Mouse (Mus musculus) spleen, postnatal 14 days (tissue): Measurements from ENCODE around the gene Rfxank.

Experiments
- DNase-seq, 2 experiments: peaks; one replicate each; pipeline ENCODE4 v3.0.0; 2021 to 2022; ENCODE audit warnings: low spot score in 2 of 2

Gene Rfxank

DNA sequence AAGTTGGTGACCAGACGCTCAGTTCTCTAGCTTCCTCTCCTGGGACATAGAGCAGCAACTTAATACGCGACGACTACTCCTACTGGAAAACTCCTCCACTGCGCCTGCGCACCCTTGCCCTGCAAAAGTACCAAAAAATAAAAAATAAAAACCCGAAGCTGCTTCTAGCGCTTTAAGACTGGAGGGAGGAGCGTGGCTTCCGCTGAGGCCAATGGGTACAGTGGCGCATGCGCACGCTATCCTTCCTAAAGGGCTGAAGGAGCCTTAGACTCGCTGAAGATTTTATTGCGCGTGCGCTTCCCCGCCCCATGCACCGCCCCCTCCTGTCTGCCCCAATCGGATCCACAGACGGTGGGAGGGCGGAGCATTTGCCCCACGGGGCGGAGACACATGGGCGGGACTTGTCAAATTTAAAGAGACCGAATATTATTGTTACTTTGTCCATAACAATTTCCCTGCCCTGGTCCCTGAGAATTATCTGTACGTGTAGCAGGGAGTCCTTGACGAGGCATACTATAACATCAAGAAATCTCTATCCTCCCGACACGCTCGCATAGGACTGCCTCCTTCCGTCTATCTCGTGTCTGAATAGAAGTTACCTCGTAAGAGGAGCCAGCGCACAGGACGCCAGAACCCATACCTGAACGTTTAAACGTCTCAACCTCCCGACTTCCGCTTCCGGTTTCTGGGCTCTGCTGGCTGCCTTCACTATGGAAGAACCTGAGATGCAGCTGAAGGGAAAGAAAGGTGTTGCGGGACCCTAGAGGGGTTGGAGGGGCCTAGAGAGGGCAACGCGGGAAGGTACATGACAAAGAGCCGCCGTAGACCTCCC lies at the start of gene Rfxank, which contains the start of the genes Borcs8 and Mef2b:
TSS of gene Rfxank (minus strand) at position 129 of the 832 bp plus-strand sequence.
TSS of gene Borcs8 (plus strand) at position 474 of the 832 bp plus-strand sequence.
TSS of gene Mef2b (plus strand) at position 686 of the 832 bp plus-strand sequence.
- peak; percentile 97 to 98 for DNase-seq

DNA sequence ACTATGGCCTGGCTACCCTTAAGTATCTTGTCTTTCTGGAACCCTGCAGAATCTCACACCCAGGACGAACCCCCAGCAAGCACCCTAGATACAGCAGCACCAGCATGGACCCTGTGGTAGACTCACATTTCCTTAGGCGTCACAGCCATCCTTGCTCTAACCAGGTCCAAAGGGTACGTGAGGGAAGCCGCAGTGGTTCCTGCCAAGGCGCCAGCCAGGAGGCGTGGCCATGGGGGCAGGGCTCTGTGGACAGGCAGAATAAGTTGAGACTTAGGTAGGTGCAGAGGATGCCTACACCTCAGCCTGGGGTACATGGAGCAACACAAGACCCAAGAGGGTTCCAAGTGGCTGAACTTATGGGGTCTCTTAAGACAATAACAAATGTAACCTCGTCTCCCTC lies 49.8 kb upstream of the Rfxank start:
- no peak for DNase-seq

DNA sequence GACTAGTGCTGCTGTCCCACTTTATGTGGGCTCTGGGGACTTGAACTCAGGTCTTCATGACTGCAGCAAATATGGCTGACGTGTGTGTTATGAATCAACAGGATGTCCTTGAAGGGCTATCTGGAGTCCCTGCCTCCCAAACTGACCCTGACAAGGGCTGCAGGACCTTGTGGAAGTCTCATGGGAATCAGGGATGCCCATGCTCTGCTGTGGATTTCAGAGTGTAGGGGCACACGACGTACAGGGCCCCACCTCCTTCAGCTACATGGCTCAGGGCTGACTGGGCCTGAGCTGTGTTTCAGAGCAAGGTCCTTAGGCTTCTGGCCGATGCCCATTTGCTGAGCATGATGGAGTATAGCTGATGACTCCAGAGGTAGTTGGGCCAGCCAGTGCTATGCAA lies 44.2 kb upstream of the Rfxank start:
- DNase-seq, result no peak

DNA sequence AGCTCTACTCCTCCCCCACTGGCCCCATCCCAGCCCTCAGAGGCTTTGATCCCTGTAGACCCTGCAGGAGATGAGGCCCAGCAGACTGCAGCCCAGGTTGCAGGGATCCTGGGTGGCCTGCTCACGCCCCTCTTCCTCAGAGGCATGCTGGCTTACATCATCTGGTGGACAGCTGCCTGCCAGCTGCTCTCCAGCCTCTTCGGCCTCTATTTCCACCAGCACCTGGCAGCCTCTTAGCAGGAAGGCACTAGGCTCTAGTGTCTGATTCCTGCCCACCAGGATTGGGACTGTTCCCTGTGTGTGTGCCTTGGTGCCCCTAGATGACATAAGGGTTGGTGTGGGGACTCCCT lies 42.9 kb upstream of the Rfxank start:
- DNase-seq, result no peak

DNA sequence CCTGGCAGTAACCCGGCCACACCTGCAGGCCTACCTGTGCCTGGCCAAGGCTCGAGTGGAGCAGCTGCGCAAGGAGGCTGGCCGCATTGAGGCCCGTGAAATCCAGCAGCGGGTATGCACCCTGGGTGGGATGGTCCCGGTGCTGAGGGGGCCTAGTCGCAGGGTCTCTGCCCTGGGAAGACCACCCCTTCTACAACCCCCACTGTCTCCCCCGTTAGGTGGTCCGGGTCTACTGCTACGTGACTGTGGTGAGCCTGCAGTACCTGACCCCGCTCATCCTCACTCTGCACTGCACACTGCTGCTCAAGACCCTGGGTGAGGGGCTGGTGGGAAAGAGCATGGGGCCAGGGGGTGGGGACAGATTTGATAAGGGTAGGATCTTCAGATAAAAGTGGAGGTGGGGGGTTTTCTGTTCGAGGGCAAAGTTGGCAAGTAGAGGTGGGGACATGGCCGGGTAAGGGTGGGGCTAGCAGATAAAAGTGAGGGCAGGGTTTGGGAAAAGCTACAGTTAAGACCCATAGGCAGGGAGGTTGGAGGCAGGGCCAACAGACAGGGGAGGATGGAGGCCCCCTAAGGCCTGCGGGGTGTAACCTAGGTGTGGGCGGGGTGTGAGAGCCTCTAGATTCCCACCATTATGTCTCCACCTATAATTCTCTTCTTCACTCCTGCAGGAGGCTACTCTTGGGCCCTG lies 42.4 kb upstream of the Rfxank start:
- no peak for DNase-seq

DNA sequence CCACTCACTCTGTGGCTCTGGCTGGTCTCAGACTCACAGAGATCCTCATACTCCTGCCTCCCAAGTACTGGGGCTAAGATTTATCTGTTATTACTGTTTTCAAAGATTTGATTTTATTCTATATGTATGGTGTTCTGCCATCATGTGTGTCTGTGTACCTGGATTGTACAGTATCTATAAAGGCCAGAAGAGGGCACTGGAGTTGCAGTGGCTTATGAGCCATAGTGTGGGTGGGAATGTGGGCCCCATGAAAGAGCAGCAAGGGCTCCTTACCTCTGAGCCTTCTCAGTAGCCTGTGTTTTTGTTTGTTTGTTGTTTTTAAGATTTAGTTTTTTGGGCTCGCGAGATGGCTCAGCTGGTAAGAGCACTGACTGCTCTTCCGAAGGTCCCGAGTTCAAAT lies 40.1 kb upstream of the Rfxank start:
- DNase-seq, result no peak

DNA sequence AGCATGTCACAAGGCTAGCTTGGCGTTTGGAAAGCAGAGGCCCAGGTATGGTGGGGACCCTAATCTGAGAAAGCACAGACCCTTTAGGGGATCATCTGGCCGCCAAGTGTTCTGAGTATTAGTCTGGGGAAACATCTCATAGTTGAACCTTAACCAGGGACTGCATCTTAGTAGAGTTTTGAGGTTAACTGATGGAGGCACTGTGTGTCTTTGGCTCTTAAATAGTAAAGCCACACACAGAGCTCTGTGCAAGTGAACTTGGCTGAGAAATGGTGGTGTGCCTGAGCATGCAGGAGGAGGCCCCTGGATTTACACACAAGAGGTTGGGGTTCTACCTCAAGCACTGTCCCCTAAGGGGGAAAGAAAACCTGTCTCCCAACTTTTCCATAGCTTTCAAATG lies 39.3 kb upstream of the Rfxank start:
- DNase-seq, result no peak

DNA sequence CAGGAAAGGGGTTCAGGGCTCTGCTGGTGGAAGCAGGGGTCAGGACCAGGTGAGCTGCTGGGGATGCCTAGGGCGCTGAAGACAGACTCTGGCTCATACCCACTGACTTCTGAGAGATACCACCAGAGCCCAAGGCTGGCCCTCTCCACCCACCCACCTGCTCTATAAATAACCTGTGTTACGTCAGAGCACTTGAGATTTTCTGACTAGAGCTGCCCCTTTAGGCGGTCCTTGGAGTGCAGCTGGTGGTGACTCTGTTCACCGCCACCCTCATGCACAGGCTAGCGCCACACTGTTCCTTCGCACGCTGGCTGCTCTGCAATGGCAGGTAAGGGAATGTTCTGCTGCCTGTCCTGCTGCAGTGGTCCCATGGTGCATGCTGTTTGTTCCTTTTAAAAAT lies 35.1 kb upstream of the Rfxank start:
- DNase-seq, result no peak

DNA sequence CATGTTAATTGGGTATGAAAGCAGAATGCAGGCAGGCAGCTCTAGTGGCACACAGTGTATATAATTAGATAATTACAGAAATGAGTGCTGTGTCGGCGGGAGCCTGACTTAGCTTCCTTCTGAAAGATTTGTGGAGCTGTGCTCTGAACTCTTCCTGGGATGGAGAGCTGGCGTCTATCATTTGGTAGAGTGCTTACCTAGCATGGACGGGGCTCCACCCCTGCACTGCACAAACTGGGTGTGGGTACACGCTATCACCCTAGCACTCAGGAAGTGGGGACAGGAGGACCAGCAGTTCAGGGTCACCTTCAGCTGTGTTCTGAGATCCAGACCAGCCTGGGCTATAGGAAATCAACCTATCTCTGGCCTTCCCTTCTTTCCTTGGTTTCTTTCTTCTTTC lies 34.4 kb upstream of the Rfxank start:
- DNase-seq, result no peak

DNA sequence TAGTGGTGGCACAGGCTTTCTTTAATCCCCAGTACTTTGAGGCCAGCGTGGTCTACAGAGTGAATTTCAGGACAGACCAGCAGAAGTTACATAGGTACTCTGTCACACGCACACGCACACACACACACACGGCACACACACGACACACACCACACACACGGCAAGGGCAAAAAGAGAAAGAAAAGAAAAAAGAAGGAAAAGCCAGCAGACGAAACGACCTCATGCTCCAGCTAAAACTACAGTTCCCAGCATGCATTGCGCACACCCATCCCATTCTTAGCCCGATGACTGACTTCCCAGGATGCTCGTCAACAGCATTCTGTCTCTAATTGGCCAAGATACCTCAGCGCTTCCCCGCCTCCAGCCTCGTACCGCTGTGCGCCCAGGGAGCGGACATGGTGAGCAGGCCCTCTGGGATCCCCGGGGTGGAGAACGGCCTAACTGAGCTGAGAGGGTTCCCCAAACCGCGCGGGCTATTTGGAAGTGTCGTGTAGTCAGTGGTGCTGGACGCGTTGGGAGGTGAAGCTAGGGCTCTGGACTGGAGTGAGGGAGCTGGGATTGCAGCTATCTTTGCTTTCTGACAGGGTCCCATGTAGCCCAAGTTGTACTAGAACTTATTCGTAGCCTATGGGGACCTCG lies 33.2 kb upstream of the Rfxank start, which contains the start of gene Tmem161a:
TSS of gene Tmem161a (plus strand) at position 314 of the 639 bp plus-strand sequence.
- DNase-seq, result peak; percentile 75 to 76

DNA sequence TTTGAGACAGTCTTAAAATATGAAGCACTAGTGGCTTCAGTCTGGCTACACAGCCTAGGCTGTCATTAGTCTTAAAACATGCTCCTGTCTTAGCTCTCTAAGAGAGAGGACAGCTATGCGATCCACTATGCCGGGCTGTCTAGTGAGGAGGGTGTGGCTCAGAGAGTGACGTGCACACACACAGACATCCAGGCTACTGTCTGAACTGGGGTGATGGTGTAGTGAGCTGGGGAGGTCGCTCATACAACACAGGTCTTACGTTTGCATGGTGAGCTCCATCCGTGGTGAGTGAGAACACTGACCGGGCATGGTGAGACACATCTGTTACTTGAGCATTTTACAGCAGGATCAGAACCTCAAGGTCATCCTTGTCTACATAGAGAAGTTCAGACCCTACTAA lies 32.3 kb upstream of the Rfxank start:
- no peak for DNase-seq

DNA sequence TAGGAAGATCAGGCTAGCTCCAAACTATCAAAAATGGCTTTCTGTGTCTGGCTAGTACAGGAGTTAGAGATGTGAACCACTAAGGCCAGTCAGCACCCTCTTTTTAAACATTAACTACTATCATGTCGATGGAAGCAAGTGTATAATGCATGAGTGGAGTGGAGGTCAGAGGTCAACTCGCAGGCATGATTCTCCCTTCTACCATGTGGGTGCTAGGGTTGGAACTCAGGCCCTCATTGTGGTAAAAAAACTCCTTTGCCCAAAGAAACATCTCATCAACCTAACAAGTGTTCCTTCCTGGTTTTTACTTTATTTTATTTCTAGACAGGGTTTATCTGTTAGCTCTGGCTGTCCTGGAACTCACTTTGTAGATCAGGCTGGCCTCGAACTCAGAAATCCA lies 31.8 kb upstream of the Rfxank start:
- no peak for DNase-seq

DNA sequence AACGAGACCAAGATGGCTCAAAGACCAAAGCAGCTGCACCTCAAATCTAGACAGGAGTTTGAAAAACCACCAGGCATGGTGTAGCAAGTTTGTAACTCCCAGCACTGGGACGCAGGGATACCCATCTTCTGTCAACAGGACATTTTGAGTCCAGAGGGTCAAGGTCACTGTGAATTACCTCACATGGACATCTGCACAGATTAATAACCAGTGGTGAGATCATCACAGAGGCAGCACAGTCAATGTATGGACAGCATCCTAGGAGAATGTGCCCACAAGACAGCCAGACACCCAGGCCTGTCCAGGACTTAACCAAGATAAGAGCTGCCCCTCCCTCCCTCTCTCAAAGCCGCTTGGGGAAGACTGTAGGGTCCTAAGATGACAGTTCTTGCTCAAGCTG lies 31.2 kb upstream of the Rfxank start:
- DNase-seq, result no peak

DNA sequence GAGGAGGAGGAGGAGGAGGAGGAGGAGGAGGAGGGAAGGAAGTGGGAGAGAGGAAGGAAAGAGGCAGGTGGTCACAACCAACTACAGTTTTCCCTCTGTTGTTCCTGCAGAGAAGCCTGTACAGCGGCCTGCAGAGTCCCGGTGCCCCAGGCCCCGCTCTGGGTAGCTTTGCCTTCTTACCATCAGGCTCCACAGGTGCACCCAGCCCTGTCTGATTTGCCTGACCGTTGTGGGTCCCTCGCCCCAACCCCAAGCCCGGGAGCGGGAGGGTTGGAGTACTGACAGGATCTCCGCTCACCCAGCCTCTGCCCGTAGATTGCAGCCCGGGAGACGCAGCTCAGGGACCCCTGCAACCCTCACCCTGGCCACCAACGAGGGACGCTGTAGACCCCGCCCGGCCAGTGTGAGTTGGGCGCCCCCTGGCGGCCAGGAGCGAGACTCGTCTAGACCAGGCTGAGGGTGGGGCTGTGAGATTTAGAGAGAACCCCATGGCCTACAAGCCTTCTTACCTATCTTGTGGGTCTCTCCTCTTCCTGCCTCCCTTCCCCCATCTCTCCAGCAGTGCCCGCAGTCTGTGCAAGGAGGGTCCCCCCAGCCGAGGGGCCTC lies 27.7 kb upstream of the Rfxank start:
- peak; percentile 47 to 75 for DNase-seq

DNA sequence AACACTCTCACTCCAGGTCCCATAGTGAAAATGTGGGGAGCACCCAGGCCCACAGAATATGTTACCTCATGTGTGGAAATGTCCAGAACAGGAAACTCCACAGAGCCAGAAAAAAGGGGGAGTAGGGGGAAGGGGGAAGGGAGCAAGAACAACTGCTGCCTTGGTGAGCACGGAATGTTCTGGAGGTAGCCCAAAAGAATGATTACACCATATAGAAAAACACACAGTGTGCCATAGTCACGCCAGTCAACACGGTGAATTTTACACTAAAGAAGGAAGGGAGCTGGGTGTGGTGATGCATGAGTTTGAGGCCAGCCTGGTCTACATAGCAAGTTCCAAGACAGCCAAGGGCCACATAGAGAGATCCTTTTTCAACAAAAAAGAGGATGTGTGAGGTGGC lies 24.4 kb upstream of the Rfxank start:
- no peak for DNase-seq

DNA sequence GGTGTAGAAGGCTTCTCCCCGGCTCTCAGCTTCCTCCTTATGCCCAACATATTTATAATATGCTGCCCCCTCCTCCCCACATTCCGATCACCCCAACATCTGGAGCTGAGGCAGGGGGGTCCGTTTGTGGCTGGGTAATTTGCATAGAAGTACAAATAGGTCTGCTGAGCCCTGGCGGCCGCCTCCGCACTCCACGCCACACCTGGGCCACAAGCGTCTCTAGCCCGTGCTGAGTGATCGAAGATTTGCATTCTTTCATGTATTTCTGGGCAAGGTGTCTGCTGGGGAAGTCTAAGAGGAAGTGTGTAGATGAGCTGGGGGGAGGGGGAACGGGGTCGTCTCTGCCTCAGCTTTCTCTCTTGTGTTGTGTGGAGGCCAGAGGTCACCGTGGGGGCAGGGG lies 21.1 kb upstream of the Rfxank start:
- peak in 1 of 2 experiments; percentile 39 for DNase-seq

DNA sequence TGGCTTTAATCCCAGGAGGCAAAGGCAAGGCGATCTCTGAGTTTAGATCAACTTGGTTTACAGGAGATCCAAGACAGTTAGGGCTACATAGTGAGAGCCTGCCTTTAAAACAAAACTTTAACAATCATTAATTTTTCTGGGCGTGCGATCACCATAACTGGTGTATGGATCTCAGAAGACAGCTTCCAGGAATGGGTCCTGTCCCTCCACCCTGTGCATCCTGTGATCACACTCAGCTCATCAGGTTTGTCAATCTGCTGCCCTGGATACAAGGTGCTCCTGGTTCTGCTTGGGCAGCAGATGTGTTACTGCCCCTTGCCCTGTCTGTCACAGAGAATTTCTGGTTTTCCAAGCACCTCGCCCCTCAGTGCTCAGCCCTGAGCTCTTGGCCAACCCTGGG lies 20.3 kb upstream of the Rfxank start:
- DNase-seq, result no peak

DNA sequence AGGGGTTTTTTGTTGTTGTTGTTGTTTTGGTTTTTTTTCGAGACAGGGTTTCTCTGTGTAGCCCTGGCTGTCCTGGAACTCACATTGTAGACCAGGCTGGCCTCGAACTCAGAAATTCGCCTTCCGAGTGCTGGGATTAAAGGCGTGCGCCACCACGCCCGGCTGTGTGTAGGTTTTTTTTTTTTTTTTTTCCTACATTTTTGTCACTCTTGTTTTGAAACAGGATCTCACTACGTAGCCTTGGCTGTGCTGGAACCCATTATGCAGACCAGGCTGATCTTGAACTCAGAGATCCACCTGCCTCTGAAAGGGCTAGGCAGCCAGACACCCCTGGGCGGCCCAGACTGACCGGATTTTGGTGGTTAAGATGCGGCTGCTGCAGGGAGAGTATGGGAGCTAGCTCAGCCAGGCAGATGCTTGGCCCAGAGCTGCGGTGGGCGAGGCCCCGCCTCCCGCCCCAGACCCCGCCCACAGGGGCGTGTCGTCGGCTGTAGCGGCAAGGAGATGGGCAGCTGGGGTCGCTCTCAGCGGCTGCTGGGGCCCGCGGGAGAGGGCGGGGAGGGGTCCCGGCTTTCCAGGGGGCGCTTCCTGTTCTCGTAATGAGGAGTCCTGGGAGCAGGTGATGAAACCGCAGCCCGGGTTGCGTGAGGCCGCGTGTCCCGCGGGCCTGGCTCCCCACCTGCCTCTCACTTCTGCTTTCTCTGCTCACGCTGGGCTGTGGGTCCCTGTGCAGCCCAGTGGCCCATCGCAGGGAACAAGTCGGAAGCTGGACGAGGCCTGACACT lies 19.3 kb upstream of the Rfxank start:
- peak; percentile 52 to 71 for DNase-seq

DNA sequence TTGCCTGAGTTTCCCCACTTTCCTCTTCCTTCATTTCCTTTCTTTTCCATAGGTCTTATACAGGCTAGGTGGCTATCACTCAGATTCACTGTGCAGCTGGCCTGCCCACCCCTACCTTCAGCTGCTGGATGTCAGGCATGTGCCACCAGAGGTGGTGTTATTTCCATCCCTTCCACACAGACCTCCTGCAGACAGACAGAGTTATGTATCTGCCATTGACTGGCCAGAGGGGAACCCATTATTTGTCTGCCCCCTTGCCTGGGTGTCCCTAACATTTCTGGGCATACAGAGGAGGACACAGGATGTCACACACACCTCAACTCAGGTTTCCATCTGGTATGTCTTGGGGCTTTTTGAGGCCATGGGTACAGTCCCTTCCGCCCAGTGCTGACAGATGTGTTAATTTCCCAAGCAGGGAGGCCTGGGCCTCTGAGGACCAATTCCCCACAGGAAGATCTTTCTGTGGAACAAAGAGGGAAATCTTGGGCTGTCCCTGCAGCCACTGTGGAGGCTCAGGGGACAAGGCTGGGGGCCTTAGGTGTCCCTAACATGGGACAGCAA lies 18.4 kb upstream of the Rfxank start:
- DNase-seq, result no peak

DNA sequence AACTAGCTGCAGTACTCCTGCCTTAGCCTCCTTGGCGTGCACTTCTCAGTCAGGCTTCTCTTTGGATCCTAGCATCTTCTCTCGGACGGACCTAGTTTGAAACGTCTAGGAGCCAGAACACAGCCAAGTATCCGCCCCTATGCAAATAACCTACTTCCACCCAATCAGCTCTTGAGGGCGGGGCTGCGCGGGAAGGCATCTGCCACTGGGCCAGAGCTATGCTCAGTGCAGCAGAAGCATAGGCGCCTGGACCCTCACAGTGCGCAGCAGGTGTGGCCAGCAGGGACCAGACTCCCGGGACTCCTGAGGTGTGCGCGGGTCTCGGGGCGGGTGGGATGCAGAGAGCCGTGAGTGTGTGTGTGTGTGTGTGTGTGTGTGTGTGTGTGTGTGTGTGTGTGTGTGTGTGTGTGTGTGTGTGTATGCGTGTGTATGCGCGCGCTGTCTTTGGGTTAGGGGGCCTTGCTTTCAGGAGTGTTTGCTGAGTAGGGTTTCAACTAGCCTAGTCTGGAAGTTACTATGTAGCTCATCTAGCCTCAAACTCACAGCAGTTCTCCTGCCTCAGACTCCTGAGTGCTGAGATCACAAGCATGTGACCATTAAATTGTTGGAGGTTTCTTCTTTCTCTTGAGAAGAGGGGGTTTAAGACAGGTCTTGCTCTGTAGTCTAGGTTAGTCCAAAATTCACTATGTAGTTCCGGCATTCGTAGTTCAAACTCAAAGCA lies 13.7 kb upstream of the Rfxank start:
- peak; percentile 59 to 66 for DNase-seq
